In genomic region chr7:136377742-136378141, GRCm38 (mm10) we compare ENCODE assay signal across 10 mouse cellular contexts.
A peak's percentile ranks its signal among the peaks of the same experiment; 100 is the strongest.
DNase-seq lines count a peak whose midpoint lies in the region; ATAC-seq and TF ChIP-seq lines count a peak whose summit lies in the region.
"Had no signal": no experiment of that assay in that cellular context is flagged by ENCODE, and none has a peak within 500 bp of the region (broad histone marks: within the 10 kb centered on the region; RNA-seq: fewer than 3 reads in every experiment).

No protein-coding gene starts in this region.

- no peak for TF ChIP-seq CTCF in lung, postnatal 0 days (IDR thresholded peaks at IDR 0.05)
- TF ChIP-seq CTCF in heart, postnatal 0 days (IDR thresholded peaks at IDR 0.05; ENCODE audit: low read depth) = no peak

- no peak overlapping the region for H3K4me3 ChIP-seq in lung, postnatal 0 days (ENCODE audit: low read depth, low read length)
- H3K4me3 ChIP-seq in heart, postnatal 0 days (ENCODE audit: low read depth, low read length) = no peak overlapping the region

- no peak overlapping the region for H3K4me2 ChIP-seq in lung, postnatal 0 days (replicated peaks; ENCODE audit: low read depth, low read length)
- no peak overlapping the region for H3K4me2 ChIP-seq in heart, postnatal 0 days (ENCODE audit: low read depth, low read length)

- no peak for TF ChIP-seq EP300 in lung, postnatal 0 days (IDR thresholded peaks at IDR 0.05)
- no peak for TF ChIP-seq EP300 in heart, postnatal 0 days (IDR thresholded peaks at IDR 0.05; ENCODE audit: low read depth)

- H3K9ac ChIP-seq in lung, postnatal 0 days (replicated peaks; ENCODE audit: low read depth) = no peak overlapping the region
- H3K9ac ChIP-seq in heart, postnatal 0 days (replicated peaks; ENCODE audit: low read depth, low read length) = no peak overlapping the region

- no peaks in the 10 kb centered on the region for H3K9me3 ChIP-seq in lung, postnatal 0 days (ENCODE audit: low read length)
- H3K9me3 ChIP-seq in heart, postnatal 0 days (replicated peaks; ENCODE audit: control insufficient read depth, low read length) = no peaks in the 10 kb centered on the region

- WGBS in lung, postnatal 0 days = 42% methylated on average over 8 of the region's 8 CpGs
- WGBS in heart, postnatal 0 days = 33% methylated on average over 8 of the region's 8 CpGs

- no peak overlapping the region for H3K27ac ChIP-seq in lung, postnatal 0 days (ENCODE audit: low read length)
- H3K27ac ChIP-seq in heart, postnatal 0 days (ENCODE audit: low read depth) = peak overlapping the region; percentile 68

- no peaks in the 10 kb centered on the region for H3K36me3 ChIP-seq in lung, postnatal 0 days (ENCODE audit: insufficient read depth, low read length)
- H3K36me3 ChIP-seq in heart, postnatal 0 days (replicated peaks; ENCODE audit: control insufficient read depth, insufficient read depth, low read length) = no peaks in the 10 kb centered on the region
- H3K36me3 ChIP-seq: G1E had no signal

- no peaks in the 10 kb centered on the region for H3K4me1 ChIP-seq in lung, postnatal 0 days (ENCODE audit: insufficient read depth, low read depth, low read length)
- peaks cover 23% of the 10 kb centered on the region for H3K4me1 ChIP-seq in heart, postnatal 0 days (ENCODE audit: control insufficient read depth, insufficient read depth)

- peak; percentile 22 for DNase-seq in adrenal gland, postnatal 14 days
- DNase-seq in adrenal gland, adult 2 months = no peak
- peak; percentile 11 for DNase-seq in lung, postnatal 0 days (ENCODE audit: low spot score)
- no peak for DNase-seq in lung, postnatal 4 days
- peak; percentile 63 for DNase-seq in heart, postnatal 0 days (ENCODE audit: low spot score)
- peak; percentile 23 for DNase-seq in lung, postnatal 25 days (ENCODE audit: low spot score)
- DNase-seq in cerebellum, postnatal 4 days (ENCODE audit: low spot score in 2 of 2) = no peak
- no peak for DNase-seq in layer of hippocampus, adult 9-11 months

- no peak for ATAC-seq in lung, postnatal 0 days
- peak; percentile 69 for ATAC-seq in heart, postnatal 0 days (ENCODE audit: insufficient read depth, low read depth)
- ATAC-seq: intestine, postnatal 0 days had no signal

- H3K27me3 ChIP-seq in lung, postnatal 0 days (replicated peaks; ENCODE audit: insufficient read depth, low read length) = no peaks in the 10 kb centered on the region
- no peaks in the 10 kb centered on the region for H3K27me3 ChIP-seq in heart, postnatal 0 days (ENCODE audit: control insufficient read depth, insufficient read depth, low read length)

Comparison
In these comparisons a context has a peak if more than half of its experiments do, and no peak if none do; other contexts are left out.
1. DNase-seq: peak in adrenal gland, postnatal 14 days (single experiment), lung, postnatal 0 days (single experiment), heart, postnatal 0 days (single experiment) and lung, postnatal 25 days (single experiment); none in adrenal gland, adult 2 months (single experiment), lung, postnatal 4 days (0 of 2), cerebellum, postnatal 4 days (0 of 2) and layer of hippocampus, adult 9-11 months (single experiment).